Mouse (Mus musculus) embryonic facial prominence, embryonic 13.5 days (tissue): ENCODE measurements at regions not wholly inside any gene's neighbourhood (a gene's known extent, or its start where the extent isn't known, plus 50 kb on each side); places are given as distances from the start of the nearest gene placed in this dataset.

ENCODE experiments used
- ATAC-seq: fragments of 200-750 bp; cut with Nextera tagmentation; 2 replicates; pipeline ENCODE4 v1.8.0; 2017; ENCODE audit warnings: low read depth; ENCODE audit not compliant: insufficient number of reproducible peaks, insufficient read depth, low FRiP score, low TSS enrichment
- H3K27ac ChIP-seq: fragments of 300-500 bp; sonication (generic); 2 replicates; pipeline ENCODE4 v1.5.1; 2015; ENCODE audit warnings: moderate library complexity, mild to moderate bottlenecking, inconsistent platforms
- H3K27me3 ChIP-seq: fragments of 300-500 bp; sonication (generic); 2 replicates; pipeline ENCODE4 v1.6.1; 2015; ENCODE audit warnings: mild to moderate bottlenecking, inconsistent platforms
- H3K36me3 ChIP-seq: fragments of 300-500 bp; sonication (generic); 2 replicates; pipeline ENCODE4 v1.6.1; 2015; ENCODE audit warnings: mild to moderate bottlenecking, inconsistent platforms
- H3K4me1 ChIP-seq: fragments of 300-500 bp; sonication (generic); 2 replicates; pipeline ENCODE4 v1.6.1; 2015; ENCODE audit warnings: inconsistent platforms
- H3K4me2 ChIP-seq: fragments of 300-500 bp; sonication (generic); 2 replicates; pipeline ENCODE4 v1.6.1; 2015; ENCODE audit warnings: moderate library complexity, mild to moderate bottlenecking, inconsistent platforms
- H3K4me3 ChIP-seq: fragments of 300-500 bp; sonication (generic); 2 replicates; pipeline ENCODE4 v1.5.1; 2015; ENCODE audit warnings: mild to moderate bottlenecking, inconsistent platforms
- H3K9ac ChIP-seq: fragments of 300-500 bp; sonication (generic); 2 replicates; pipeline ENCODE4 v1.6.1; 2015; ENCODE audit warnings: mild to moderate bottlenecking, inconsistent platforms
- H3K9me3 ChIP-seq: fragments of 300-500 bp; sonication (generic); 2 replicates; pipeline ENCODE4 v1.6.1; 2016; ENCODE audit warnings: inconsistent platforms
- WGBS: fragments of 180-500 bp; shearing (Covaris S2); methylation state at CpG from one replicate; pipeline ENCODE4 v1.1.7; 2015; ENCODE audit warnings: mixed read lengths; 5-methylcytosine and 5-hydroxymethylcytosine counted together

GRCm38 (mm10) chr4:53231046-53231445 is 71.4 kb upstream of the Abca1 start:
- Histone ChIP-seq H3K27me3 (no peaks in the 10 kb centered on the region), H3K27ac (no peak overlapping the region), H3K4me3 (no peak overlapping the region), H3K9ac (no peak overlapping the region), H3K36me3 (no peaks in the 10 kb centered on the region), H3K4me1 (no peaks in the 10 kb centered on the region), H3K4me2 (no peak overlapping the region), H3K9me3 (no peaks in the 10 kb centered on the region)
- 89% methylated on average over 2 of the region's 2 CpGs for WGBS
- ATAC-seq: no peak

- H3K9ac ChIP-seq: no peak overlapping the region
- 62% methylated on average over 4 of the region's 4 CpGs for WGBS
- no peaks in the 10 kb centered on the region for H3K4me1 ChIP-seq
- H3K36me3 ChIP-seq: no peaks in the 10 kb centered on the region
- ATAC-seq: no peak
- H3K9me3 ChIP-seq: no peaks in the 10 kb centered on the region
- H3K27me3 ChIP-seq: no peaks in the 10 kb centered on the region
- H3K4me3 ChIP-seq: no peak overlapping the region
- no peak overlapping the region for H3K4me2 ChIP-seq
- H3K27ac ChIP-seq: no peak overlapping the region
Observed at GRCm38 (mm10) chr4:53228444-53228843, 68.7 kb upstream of the Abca1 start.

- H3K4me1 ChIP-seq: no peaks in the 10 kb centered on the region
- no peaks in the 10 kb centered on the region for H3K9me3 ChIP-seq
- no peaks in the 10 kb centered on the region for H3K27me3 ChIP-seq
- ATAC-seq: no peak
- 46% methylated on average over 8 of the region's 8 CpGs for WGBS
- no peaks in the 10 kb centered on the region for H3K36me3 ChIP-seq
- H3K4me3 ChIP-seq: no peak overlapping the region
- H3K4me2 ChIP-seq: no peak overlapping the region
- H3K9ac ChIP-seq: no peak overlapping the region
- H3K27ac ChIP-seq: no peak overlapping the region
Observed at GRCm38 (mm10) chr4:53227771-53228170, 68.1 kb upstream of the Abca1 start.

- Histone ChIP-seq H3K27ac (no peak overlapping the region), H3K4me1 (no peaks in the 10 kb centered on the region), H3K4me3 (no peak overlapping the region), H3K27me3 (no peaks in the 10 kb centered on the region), H3K4me2 (no peak overlapping the region), H3K9ac (no peak overlapping the region), H3K36me3 (no peaks in the 10 kb centered on the region), H3K9me3 (no peaks in the 10 kb centered on the region)
- no peak for ATAC-seq
- WGBS: 77% methylated on average over 1 of the region's 1 CpGs
Observed at GRCm38 (mm10) chr4:53227071-53227470, 67.4 kb upstream of the Abca1 start.

- Histone ChIP-seq H3K27ac (no peak overlapping the region), H3K27me3 (no peaks in the 10 kb centered on the region)
Observed at GRCm38 (mm10) chr4:53226376-53226775, 66.7 kb upstream of the Abca1 start.

GRCm38 (mm10) chr4:53223379-53223778 is 63.7 kb upstream of the Abca1 start:
- Histone ChIP-seq H3K36me3 (no peaks in the 10 kb centered on the region), H3K27me3 (no peaks in the 10 kb centered on the region), H3K4me3 (no peak overlapping the region), H3K4me2 (no peak overlapping the region), H3K27ac (no peak overlapping the region), H3K9me3 (no peaks in the 10 kb centered on the region), H3K4me1 (peaks cover 12% of the 10 kb centered on the region), H3K9ac (no peak overlapping the region)
- 88% methylated on average over 3 of the region's 3 CpGs for WGBS
- no peak for ATAC-seq

More at GRCm38 (mm10) chr4:53226376-53226775, 66.7 kb upstream of the Abca1 start:
- no peak for ATAC-seq
- Histone ChIP-seq H3K36me3 (no peaks in the 10 kb centered on the region), H3K9ac (no peak overlapping the region), H3K4me3 (no peak overlapping the region), H3K9me3 (no peaks in the 10 kb centered on the region), H3K4me2 (no peak overlapping the region), H3K4me1 (no peaks in the 10 kb centered on the region)
- WGBS: 91% methylated on average over 3 of the region's 3 CpGs

GRCm38 (mm10) chr4:53220809-53221208 is 61.1 kb upstream of the Abca1 start:
- H3K4me3 ChIP-seq: no peak overlapping the region
- no peak overlapping the region for H3K27ac ChIP-seq
- no peak overlapping the region for H3K4me2 ChIP-seq
- no peaks in the 10 kb centered on the region for H3K27me3 ChIP-seq
- H3K9me3 ChIP-seq: no peaks in the 10 kb centered on the region
- no peak overlapping the region for H3K9ac ChIP-seq
- ATAC-seq: no peak
- WGBS: 72% methylated on average over 4 of the region's 4 CpGs
- H3K36me3 ChIP-seq: no peaks in the 10 kb centered on the region
- peaks cover 23% of the 10 kb centered on the region for H3K4me1 ChIP-seq

- WGBS: 53% methylated on average over 3 of the region's 3 CpGs
- Histone ChIP-seq H3K4me2 (no peak overlapping the region), H3K4me1 (peaks cover 23% of the 10 kb centered on the region), H3K9me3 (no peaks in the 10 kb centered on the region), H3K36me3 (no peaks in the 10 kb centered on the region), H3K27ac (peak overlapping the region; percentile 13; the same call in 1 of the 2 replicates), H3K4me3 (no peak overlapping the region), H3K9ac (no peak overlapping the region), H3K27me3 (no peaks in the 10 kb centered on the region)
- ATAC-seq: no peak
Observed at GRCm38 (mm10) chr4:53219351-53219750, 59.7 kb upstream of the Abca1 start.

- Histone ChIP-seq H3K36me3 (no peaks in the 10 kb centered on the region), H3K9ac (no peak overlapping the region), H3K4me1 (peaks cover 23% of the 10 kb centered on the region), H3K9me3 (no peaks in the 10 kb centered on the region), H3K27me3 (no peaks in the 10 kb centered on the region), H3K4me3 (no peak overlapping the region), H3K27ac (peak overlapping the region; percentile 93; the same call in 1 of the 2 replicates), H3K4me2 (peak overlapping the region; percentile 84; the same call in 1 of the 2 replicates)
- ATAC-seq: no peak
- WGBS: 45% methylated on average over 7 of the region's 7 CpGs
Observed at GRCm38 (mm10) chr4:53218752-53219151, 59.1 kb upstream of the Abca1 start.

- Histone ChIP-seq H3K36me3 (no peaks in the 10 kb centered on the region), H3K4me3 (peak overlapping the region; percentile 53), H3K4me1 (peaks cover 23% of the 10 kb centered on the region), H3K9ac (peak overlapping the region; percentile 70), H3K27me3 (no peaks in the 10 kb centered on the region), H3K9me3 (no peaks in the 10 kb centered on the region), H3K4me2 (peak overlapping the region; percentile 84), H3K27ac (peak overlapping the region; percentile 93)
- WGBS: 43% methylated on average over 5 of the region's 5 CpGs
- no peak for ATAC-seq
Observed at GRCm38 (mm10) chr4:53218291-53218640, 58.6 kb upstream of the Abca1 start.

GRCm38 (mm10) chr4:53217608-53218290 is 58.1 kb upstream of the Abca1 start:
- H3K27me3 ChIP-seq: no peaks in the 10 kb centered on the region
- peak overlapping the region; percentile 84 for H3K4me2 ChIP-seq
- peaks cover 23% of the 10 kb centered on the region for H3K4me1 ChIP-seq
- peak; percentile 75 for ATAC-seq
- H3K9ac ChIP-seq: peak overlapping the region; percentile 70
- H3K27ac ChIP-seq: peak overlapping the region; percentile 93
- WGBS: under 1% methylated on average over 38 of the region's 38 CpGs
- H3K36me3 ChIP-seq: no peaks in the 10 kb centered on the region
- H3K4me3 ChIP-seq: peak overlapping the region; percentile 53
- no peaks in the 10 kb centered on the region for H3K9me3 ChIP-seq

GRCm38 (mm10) chr4:53212541-53212940 is 52.8 kb upstream of the Abca1 start:
- WGBS: 85% methylated on average over 4 of the region's 4 CpGs
- no peaks in the 10 kb centered on the region for H3K27me3 ChIP-seq
- H3K4me3 ChIP-seq: no peak overlapping the region
- no peak overlapping the region for H3K9ac ChIP-seq
- H3K27ac ChIP-seq: no peak overlapping the region
- H3K36me3 ChIP-seq: no peaks in the 10 kb centered on the region
- no peak for ATAC-seq
- peaks cover 5% of the 10 kb centered on the region for H3K4me1 ChIP-seq
- H3K9me3 ChIP-seq: no peaks in the 10 kb centered on the region
- no peak overlapping the region for H3K4me2 ChIP-seq
